Comparison of ENCODE assay signal across 9 mouse cellular contexts in the genomic region with DNA sequence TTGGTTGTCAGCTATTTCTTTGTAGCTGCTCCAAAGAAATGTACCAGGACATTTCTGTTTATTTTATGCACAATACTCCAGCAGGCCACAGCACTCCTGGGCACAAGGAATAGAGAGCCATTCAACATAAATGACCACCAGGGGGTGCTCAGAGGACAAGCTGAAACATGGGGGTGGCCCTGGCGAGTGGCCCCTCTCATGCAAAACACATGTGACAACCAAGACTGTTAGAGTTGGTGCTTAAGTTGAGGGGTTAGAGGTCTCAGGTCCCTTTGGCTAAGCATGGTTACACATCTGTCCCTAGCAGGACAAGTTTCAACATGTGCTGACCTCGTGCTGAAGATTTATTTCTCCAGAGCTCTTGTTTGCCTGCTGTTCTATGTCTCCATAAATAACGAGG.
DNase-seq lines count a peak whose midpoint lies in the region; ATAC-seq and TF ChIP-seq lines count a peak whose summit lies in the region.
"Had no signal": no experiment of that assay in that cellular context is flagged by ENCODE, and none has a peak within 500 bp of the region (broad histone marks: within the 10 kb centered on the region; RNA-seq: fewer than 3 reads in every experiment).

No protein-coding gene starts in this region.

- no peak overlapping the region for H3K4me2 ChIP-seq in lung, postnatal 0 days (replicated peaks; ENCODE audit: low read depth, low read length)
- H3K4me2 ChIP-seq: heart, embryonic 15.5 days had no signal

- intact Hi-C loops in heart, postnatal 10 days (cut with DNase I): loop anchor here (2.0 to 5.0 kb wide), 2 partner anchors 189 to 379 kb away; no protein-coding TSS in a partner anchor

- 51% methylated on average over 3 of the region's 3 CpGs for WGBS in lung, postnatal 0 days

- peak; percentile 16 for DNase-seq in gastrocnemius, adult 18-20 months (ENCODE audit: low spot score)
- no peak for DNase-seq in gastrocnemius, adult 8-10 months (ENCODE audit: low spot score in 2 of 2)
- DNase-seq in urinary bladder, postnatal 36 days (ENCODE audit: low spot score in 2 of 2): peak; percentile 5 to 10
- DNase-seq in urinary bladder, postnatal 4 days (ENCODE audit: low spot score in 2 of 2): no peak
- peak; percentile 17 to 37 for DNase-seq in heart, postnatal 10 days
- peak; percentile 82 for DNase-seq in lung, postnatal 0 days (ENCODE audit: low spot score)
- no peak for DNase-seq in urinary bladder, postnatal 10 days (ENCODE audit: low spot score)
- no peak for DNase-seq in layer of hippocampus, adult 9-10 months (ENCODE audit: low spot score)

- H3K9ac ChIP-seq in lung, postnatal 0 days (replicated peaks; ENCODE audit: low read depth): no peak overlapping the region
- H3K9ac ChIP-seq: heart, embryonic 15.5 days had no signal

- H3K9me3 ChIP-seq in lung, postnatal 0 days (ENCODE audit: low read length): no peaks in the 10 kb centered on the region
- H3K9me3 ChIP-seq: heart, embryonic 15.5 days had no signal

- peak; percentile 88 for TF ChIP-seq EP300 in lung, postnatal 0 days (IDR thresholded peaks at IDR 0.05)

- H3K4me1 ChIP-seq in lung, postnatal 0 days (ENCODE audit: insufficient read depth, low read depth, low read length): no peaks in the 10 kb centered on the region
- H3K4me1 ChIP-seq: heart, embryonic 15.5 days had no signal

- H3K27ac ChIP-seq in lung, postnatal 0 days (ENCODE audit: low read length): 0 out of 2 replicates have a peak overlapping the region, but pooled peaks have one; percentile 26
- H3K27ac ChIP-seq: heart, embryonic 15.5 days had no signal

- TF ChIP-seq CTCF in lung, postnatal 0 days (IDR thresholded peaks at IDR 0.05): peak; percentile 75

- no peaks in the 10 kb centered on the region for H3K27me3 ChIP-seq in lung, postnatal 0 days (replicated peaks; ENCODE audit: insufficient read depth, low read length)
- H3K27me3 ChIP-seq: heart, embryonic 15.5 days had no signal

- H3K36me3 ChIP-seq in lung, postnatal 0 days (ENCODE audit: insufficient read depth, low read length): no peaks in the 10 kb centered on the region
- H3K36me3 ChIP-seq: heart, embryonic 15.5 days had no signal

- peak; percentile 85 for ATAC-seq in lung, postnatal 0 days

- H3K4me3 ChIP-seq in lung, postnatal 0 days (ENCODE audit: low read depth, low read length): no peak overlapping the region
- H3K4me3 ChIP-seq: heart, embryonic 15.5 days had no signal

Comparison
In these comparisons a context has a peak if more than half of its experiments do, and no peak if none do; other contexts are left out.
1. DNase-seq: peak in gastrocnemius, adult 18-20 months (single experiment), urinary bladder, postnatal 36 days (2 of 2), heart, postnatal 10 days (2 of 2) and lung, postnatal 0 days (single experiment); none in gastrocnemius, adult 8-10 months (0 of 2), urinary bladder, postnatal 4 days (0 of 2), urinary bladder, postnatal 10 days (single experiment) and layer of hippocampus, adult 9-10 months (single experiment).